Mouse (Mus musculus) small intestine, adult 2 months (tissue): Measurements from ENCODE around the gene Prr23a3. TPM values are rescaled to one million over a fixed set of nuclear protein-coding genes. Genes with fewer than 3 reads are reported as not detected.

Experiments used
- H3K27ac ChIP-seq: fragments of 200-500 bp; 2 replicates; pipeline ENCODE4 v1.5.1; 2012; ENCODE audit warnings: low read depth, low read length, control low read depth, inconsistent platforms; ENCODE audit not compliant: insufficient read depth
- H3K27me3 ChIP-seq: fragments of 200-500 bp; 2 replicates; pipeline ENCODE4 v1.6.1; 2012; ENCODE audit warnings: mild to moderate bottlenecking, moderate library complexity, low read length, inconsistent platforms; ENCODE audit not compliant: control insufficient read depth, insufficient read depth
- H3K36me3 ChIP-seq: fragments of 200-500 bp; 2 replicates; pipeline ENCODE4 v1.6.1; 2012; ENCODE audit warnings: mild to moderate bottlenecking, low read length, control low read depth, inconsistent platforms; ENCODE audit not compliant: control insufficient read depth, insufficient read depth
- H3K4me1 ChIP-seq: fragments of 200-500 bp; 2 replicates; pipeline ENCODE4 v1.6.1; 2012; ENCODE audit warnings: low read length, inconsistent platforms, mixed read lengths; ENCODE audit not compliant: control insufficient read depth, insufficient read depth, insufficient read length
- H3K4me3 ChIP-seq: fragments of 200-500 bp; 2 replicates; pipeline ENCODE4 v1.5.1; 2012; ENCODE audit warnings: low read depth, mild to moderate bottlenecking, control low read depth, inconsistent platforms, low read length, moderate library complexity
- CTCF ChIP-seq: fragments of 200-500 bp; IDR thresholded peaks from 2 replicates; pipeline ENCODE4 v1.5.1; 2012; ENCODE audit warnings: low read depth, mild to moderate bottlenecking, control low read depth, inconsistent platforms, low read length, moderate library complexity, mixed read lengths; ENCODE audit not compliant: insufficient replicate concordance, insufficient read length; ENCODE audit errors: extremely low read depth
- POLR2A ChIP-seq: fragments of 200-500 bp; IDR thresholded peaks from 2 replicates; pipeline ENCODE4 v1.6.1; 2012; ENCODE audit warnings: low read depth, mild to moderate bottlenecking, control low read depth, inconsistent platforms, low read length, moderate library complexity
- WGBS: fragments of 180-500 bp; shearing (Covaris S2); methylation state at CpG from one replicate; pipeline ENCODE4 v1.1.7; 2018; 5-methylcytosine and 5-hydroxymethylcytosine counted together
- polyA plus RNA-seq: library from polyadenylated mRNA; depleted of rRNA; stranded (reverse); fragments of >200 nt; gene quantifications from 2 replicates; pipeline ENCODE4 v1.2.3, GENCODE M21; 2012; rRNA removed

The Prr23a3 gene
- polyA plus RNA-seq, 1 experiment: not detected

DNA sequence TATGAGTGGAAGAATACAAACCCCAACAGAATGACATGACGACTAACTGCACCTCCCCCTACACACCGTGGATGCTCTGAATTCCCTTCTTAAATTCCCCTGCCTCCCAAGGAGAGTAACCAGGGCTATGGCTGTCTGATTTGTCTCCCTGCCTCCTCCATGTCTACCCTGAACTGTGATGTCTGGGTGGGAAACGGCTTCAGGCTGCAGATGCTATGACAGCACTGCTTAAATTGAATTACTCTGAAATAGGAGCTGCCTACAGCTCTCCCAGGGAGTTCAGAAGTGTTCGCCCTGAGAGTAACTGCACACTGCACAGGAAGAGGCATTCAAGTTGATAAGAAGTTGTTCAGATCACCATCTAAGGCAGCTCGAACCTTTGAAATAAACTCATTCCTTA, 35.1 kb upstream of the Prr23a3 start:
- Histone ChIP-seq H3K27me3 (no peaks in the 10 kb centered on the region), H3K36me3 (no peaks in the 10 kb centered on the region), H3K4me3 (no peak overlapping the region), H3K27ac (no peak overlapping the region), H3K4me1 (no peaks in the 10 kb centered on the region)
- TF ChIP-seq POLR2A (no peak), CTCF (no peak)
- WGBS: 57% methylated on average over 5 of the region's 5 CpGs

DNA sequence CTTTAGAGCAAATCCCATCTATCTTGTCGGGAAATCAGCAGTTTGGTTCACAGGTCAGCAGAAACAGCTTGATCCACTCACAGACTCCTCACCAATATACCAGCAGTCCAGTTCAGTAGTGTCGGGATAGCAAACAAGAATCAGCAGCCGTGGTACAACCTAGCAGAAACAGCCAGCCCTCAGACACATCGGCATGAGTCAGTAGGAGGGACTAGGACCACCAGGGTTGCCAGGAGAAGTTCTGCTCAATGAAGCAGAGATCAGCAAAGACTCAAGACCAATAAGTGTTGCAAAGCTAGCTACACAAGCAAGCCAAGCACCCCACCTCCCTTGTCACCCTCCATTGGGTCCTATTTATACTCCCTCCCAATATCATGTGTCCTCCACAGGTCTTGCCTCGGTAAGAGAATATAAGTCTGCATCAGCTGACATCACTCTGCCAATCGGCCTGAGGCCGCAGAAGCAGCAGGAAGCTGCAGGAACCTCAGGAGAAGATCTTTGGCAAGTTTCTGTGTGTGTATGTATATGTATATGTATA, 27.0 kb upstream of the Prr23a3 start:
- H3K27me3 ChIP-seq: no peaks in the 10 kb centered on the region; the same call in 1 of the 2 replicates
- 80% methylated on average over 7 of the region's 7 CpGs for WGBS
- TF ChIP-seq POLR2A (no peak), CTCF (no peak)
- no peak overlapping the region for H3K27ac ChIP-seq
- no peaks in the 10 kb centered on the region for H3K4me1 ChIP-seq
- no peak overlapping the region for H3K4me3 ChIP-seq
- no peaks in the 10 kb centered on the region for H3K36me3 ChIP-seq

DNA sequence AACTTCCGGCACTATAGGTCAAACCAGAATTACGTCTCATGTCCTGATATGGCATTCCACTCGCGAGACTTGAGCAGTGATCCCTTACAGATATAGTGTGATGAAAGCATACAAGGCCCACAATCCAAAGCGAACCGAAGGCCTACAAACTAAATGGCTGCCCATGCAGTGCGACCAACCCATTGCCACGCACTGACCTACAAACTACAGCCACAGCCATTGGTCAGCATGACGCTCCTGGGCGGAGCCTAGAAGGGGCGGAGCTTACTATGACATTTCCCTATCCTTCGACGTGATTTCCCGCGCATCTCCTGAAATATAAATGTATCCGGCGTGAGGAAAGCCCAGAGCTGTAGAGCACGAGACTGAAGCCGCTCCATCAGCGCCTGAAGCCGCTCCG, 22.4 kb upstream of the Prr23a3 start, which contains the start of gene Prr23a1:
Gene Prr23a1, plus strand, starts transcription at position 387 of the 400 bp plus-strand sequence.
- Histone ChIP-seq H3K36me3 (no peaks in the 10 kb centered on the region), H3K4me3 (no peak within 1 kb of the TSS), H3K4me1 (no peaks in the 10 kb centered on the region), H3K27ac (no peak within 1 kb of the TSS), H3K27me3 (no peaks in the 10 kb centered on the region)
- TF ChIP-seq POLR2A: no peak
- TF ChIP-seq CTCF: no peak
- WGBS: 64% methylated on average over 22 of the region's 22 CpGs

DNA sequence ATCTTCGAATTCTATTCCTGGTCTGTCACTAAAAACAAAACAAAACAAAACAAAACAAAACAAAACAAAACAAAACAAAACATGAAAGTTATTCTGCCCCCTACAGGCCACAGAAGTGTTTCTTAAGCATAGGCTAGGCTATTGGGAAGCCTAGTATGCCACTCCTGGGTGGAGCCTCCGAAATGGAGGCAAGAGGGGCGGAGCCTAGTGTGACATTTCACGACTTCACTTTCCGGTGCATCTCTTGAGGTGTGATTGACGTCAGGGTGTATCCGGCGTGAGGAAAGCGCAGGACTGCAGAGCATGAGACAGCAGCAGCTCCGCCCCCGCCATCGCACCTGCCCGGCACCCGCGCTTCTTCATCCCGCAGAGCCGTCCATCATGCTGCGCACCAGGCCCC, 8.4 kb upstream of the Prr23a3 start, which contains the start of gene Prr23a2:
Gene Prr23a2, plus strand, starts transcription at position 285 of the 400 bp plus-strand sequence.
- H3K4me3 ChIP-seq: no peak within 1 kb of the TSS
- H3K4me1 ChIP-seq: no peaks in the 10 kb centered on the region
- no peaks in the 10 kb centered on the region for H3K27me3 ChIP-seq
- WGBS: 65% methylated on average over 18 of the region's 18 CpGs
- no peak for TF ChIP-seq POLR2A
- TF ChIP-seq CTCF: no peak
- H3K36me3 ChIP-seq: no peaks in the 10 kb centered on the region
- H3K27ac ChIP-seq: no peak within 1 kb of the TSS

DNA sequence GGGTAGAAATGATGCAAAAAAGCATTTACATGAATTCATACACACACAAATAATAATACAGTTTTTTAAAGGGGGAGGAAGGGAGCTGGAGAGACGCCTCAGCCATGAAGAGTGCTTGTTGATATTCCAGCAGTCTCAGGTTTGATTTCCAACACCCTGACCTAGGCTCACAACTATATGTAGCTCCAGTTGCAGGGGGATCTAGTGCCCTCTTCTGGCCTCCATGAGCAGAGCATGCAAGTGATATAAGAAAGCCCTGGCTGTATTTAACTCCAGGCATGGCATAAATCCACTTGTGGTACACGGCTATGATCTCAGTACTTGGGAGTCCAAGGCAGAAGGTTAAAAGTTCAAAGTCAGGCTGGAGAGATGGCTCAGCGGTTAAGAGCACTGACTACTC, 1.1 kb upstream of the Prr23a3 start:
- no peaks in the 10 kb centered on the region for H3K27me3 ChIP-seq
- H3K36me3 ChIP-seq: no peaks in the 10 kb centered on the region
- H3K27ac ChIP-seq: no peak overlapping the region
- H3K4me3 ChIP-seq: no peak overlapping the region
- no peak for TF ChIP-seq CTCF
- TF ChIP-seq POLR2A: no peak
- H3K4me1 ChIP-seq: no peaks in the 10 kb centered on the region
- WGBS: 64% methylated on average over 3 of the region's 3 CpGs

DNA sequence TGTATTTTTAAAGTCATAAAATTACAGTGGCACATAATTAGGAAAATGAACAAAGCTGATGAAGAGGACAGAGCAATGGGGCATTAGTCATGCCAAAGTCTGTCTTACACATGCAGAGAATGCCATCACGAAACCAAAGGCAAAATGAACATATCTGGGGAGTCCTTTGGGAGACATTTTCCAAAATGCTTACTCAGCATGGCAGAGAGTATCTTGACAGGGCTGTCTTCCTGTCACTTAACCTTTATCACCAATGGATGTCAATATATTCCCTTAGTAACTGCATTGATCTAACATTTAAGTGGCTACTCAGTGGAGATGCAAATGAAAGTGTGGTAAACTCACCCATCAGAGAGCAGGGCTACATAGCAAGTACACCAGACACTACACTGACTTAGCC, 36.9 kb downstream of the Prr23a3 start:
- no peak overlapping the region for H3K4me3 ChIP-seq
- TF ChIP-seq POLR2A: no peak
- TF ChIP-seq CTCF: no peak
- 69% methylated on average over 1 of the region's 1 CpGs for WGBS
- H3K36me3 ChIP-seq: no peaks in the 10 kb centered on the region
- H3K27ac ChIP-seq: no peak overlapping the region
- no peaks in the 10 kb centered on the region for H3K27me3 ChIP-seq
- no peaks in the 10 kb centered on the region for H3K4me1 ChIP-seq

DNA sequence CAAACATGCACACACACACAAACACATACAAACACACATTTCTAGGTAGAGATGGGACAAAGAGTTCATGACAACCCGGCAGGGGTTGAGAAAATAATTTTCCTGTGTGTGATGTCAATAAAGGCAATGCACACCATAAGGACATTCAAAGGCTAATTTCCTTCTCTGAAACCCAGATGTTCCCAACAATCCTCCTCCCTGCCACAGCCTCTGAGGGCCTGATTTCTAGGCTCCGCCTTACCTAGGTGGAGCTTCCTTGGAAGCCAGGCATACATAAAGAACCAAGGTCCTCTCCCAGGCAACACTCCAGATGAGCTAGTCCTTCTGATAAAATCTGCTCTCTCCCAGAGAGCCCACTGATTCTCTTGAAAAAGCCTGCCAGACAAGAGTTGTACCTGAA, 38.3 kb downstream of the Prr23a3 start, which contains the start of gene 7420426K07Rik:
Gene 7420426K07Rik, plus strand, starts transcription at position 301 of the 400 bp plus-strand sequence.
- H3K36me3 ChIP-seq: no peaks in the 10 kb centered on the region
- no peak within 1 kb of the TSS for H3K4me3 ChIP-seq
- no peaks in the 10 kb centered on the region for H3K27me3 ChIP-seq
- no peak for TF ChIP-seq CTCF
- no peak for TF ChIP-seq POLR2A
- 89% methylated on average over 2 of the region's 2 CpGs for WGBS
- H3K27ac ChIP-seq: no peak within 1 kb of the TSS
- no peaks in the 10 kb centered on the region for H3K4me1 ChIP-seq

Other genes with a start within 250 kb of the Prr23a3 start
- not detected in 2 replicates for gene Prr23a1, start 22.3 kb upstream of the Prr23a3 start, polyA plus RNA-seq
- not detected in 2 replicates for gene Prr23a2, start 8.3 kb upstream of the Prr23a3 start, polyA plus RNA-seq
- gene 7420426K07Rik, start 38.4 kb downstream of the Prr23a3 start, polyA plus RNA-seq: not detected in 2 replicates
- 0.08 TPM in 1 of 2 replicates, not detected in the other for gene Foxl2, start 90.5 kb downstream of the Prr23a3 start, polyA plus RNA-seq
- gene Faim, start 121.6 kb downstream of the Prr23a3 start, polyA plus RNA-seq: 0.85 and 1.2 TPM in 2 replicates
- 39.4 and 90.3 TPM in 2 replicates for gene Gm1123, start 170.9 kb downstream of the Prr23a3 start, polyA plus RNA-seq